Mouse (Mus musculus): ENCODE results near the gene Capg.

The Capg gene

DNA sequence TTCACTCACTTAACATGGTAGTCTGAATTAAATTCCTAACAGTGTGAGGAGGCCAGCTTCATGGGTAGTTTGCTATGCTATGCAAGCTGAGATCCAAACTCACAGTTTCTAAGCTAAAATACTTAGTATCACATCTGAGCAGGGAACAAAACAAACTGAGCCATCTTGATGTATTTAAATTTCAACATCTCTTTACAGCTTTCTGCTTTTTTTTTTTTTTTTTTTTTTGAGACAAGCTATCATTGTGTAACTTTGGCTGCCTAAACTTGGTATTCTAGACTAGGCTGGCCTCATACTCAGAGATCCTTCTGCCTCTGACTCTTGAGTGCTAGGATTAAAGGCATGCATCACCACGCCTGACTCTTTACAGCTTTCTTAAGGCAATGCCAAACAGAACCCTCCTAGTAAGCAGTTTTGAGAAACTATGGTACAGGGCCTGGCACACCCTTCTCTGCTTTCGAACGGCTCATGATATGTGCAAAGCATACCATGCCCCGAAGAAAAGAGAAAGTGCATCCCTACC, 64.5 kb downstream of the Capg start:
- no peak for DNase-seq (ENCODE audit: low read depth)

DNA sequence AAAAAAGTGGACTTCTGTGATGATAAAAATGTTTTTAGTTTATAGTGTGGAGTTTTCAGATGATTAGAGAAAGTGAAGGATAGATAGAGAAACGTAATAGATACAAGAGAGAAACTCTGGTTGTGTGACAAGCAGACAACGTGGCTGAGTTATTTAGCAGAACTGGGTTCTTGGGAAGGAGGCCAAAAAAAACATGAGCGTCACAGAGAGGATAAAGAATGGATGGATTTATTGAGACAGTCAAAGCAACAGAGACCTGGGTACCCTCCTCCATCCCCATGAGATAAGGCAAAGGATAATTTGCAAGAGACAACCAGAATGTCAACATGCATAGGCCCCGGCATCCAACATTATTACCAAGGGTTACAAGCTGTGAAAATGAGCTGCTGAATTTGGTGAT, 66.1 kb downstream of the Capg start:
- no peak for DNase-seq (ENCODE audit: low read depth)
